Mouse (Mus musculus) myocyte (in vitro differentiated cells): ENCODE data around the gene Cenpi.

Experiments used
- CEBPB ChIP-seq: IDR thresholded peaks from 2 replicates; pipeline ENCODE4 v1.6.1; 2011; ENCODE audit warnings: mild to moderate bottlenecking, moderate library complexity; ENCODE audit not compliant: poor library complexity, insufficient read depth, severe bottlenecking
- E2F4 ChIP-seq: IDR thresholded peaks from one replicate; pipeline ENCODE4 v1.6.1; 2011; ENCODE audit warnings: mild to moderate bottlenecking, control low read depth, moderate library complexity; ENCODE audit not compliant: insufficient read depth
- MAX ChIP-seq: IDR thresholded peaks from one replicate; pipeline ENCODE4 v1.6.1; 2011; ENCODE audit warnings: low read depth, mild to moderate bottlenecking, control low read depth
- MYOD1 ChIP-seq, 3 experiments: IDR thresholded peaks; one replicate each; pipeline ENCODE4 v1.6.1; 2011; ENCODE audit warnings: control low read depth in 2 of 3, low read depth in 2 of 3, mild to moderate bottlenecking in 2 of 3, moderate library complexity in 1 of 3; ENCODE audit not compliant: insufficient read length in 2 of 3, control insufficient read depth in 1 of 3
- POLR2A ChIP-seq: IDR thresholded peaks from one replicate; pipeline ENCODE4 v1.6.1; 2011; ENCODE audit warnings: low read depth, mild to moderate bottlenecking, control low read depth, moderate library complexity; ENCODE audit not compliant: insufficient read length
- POLR2AphosphoS2 ChIP-seq: IDR thresholded peaks from one replicate; pipeline ENCODE4 v1.6.1; 2011; ENCODE audit warnings: low read depth, control low read depth; ENCODE audit not compliant: insufficient read length
- REST ChIP-seq: IDR thresholded peaks from one replicate; pipeline ENCODE4 v1.6.1; 2011; ENCODE audit warnings: mild to moderate bottlenecking, control low read depth, moderate library complexity; ENCODE audit not compliant: insufficient read depth, insufficient read length
- TCF12 ChIP-seq: IDR thresholded peaks from one replicate; pipeline ENCODE4 v1.6.1; 2011; ENCODE audit warnings: mild to moderate bottlenecking, control low read depth; ENCODE audit not compliant: poor library complexity, insufficient read depth, severe bottlenecking
- TCF3 ChIP-seq: IDR thresholded peaks from one replicate; pipeline ENCODE4 v1.6.1; 2011; ENCODE audit warnings: low read depth, control low read depth; ENCODE audit not compliant: insufficient read length
- USF1 ChIP-seq: IDR thresholded peaks from one replicate; pipeline ENCODE4 v1.6.1; 2011; ENCODE audit warnings: low read depth, mild to moderate bottlenecking, control low read depth, moderate library complexity

DNA sequence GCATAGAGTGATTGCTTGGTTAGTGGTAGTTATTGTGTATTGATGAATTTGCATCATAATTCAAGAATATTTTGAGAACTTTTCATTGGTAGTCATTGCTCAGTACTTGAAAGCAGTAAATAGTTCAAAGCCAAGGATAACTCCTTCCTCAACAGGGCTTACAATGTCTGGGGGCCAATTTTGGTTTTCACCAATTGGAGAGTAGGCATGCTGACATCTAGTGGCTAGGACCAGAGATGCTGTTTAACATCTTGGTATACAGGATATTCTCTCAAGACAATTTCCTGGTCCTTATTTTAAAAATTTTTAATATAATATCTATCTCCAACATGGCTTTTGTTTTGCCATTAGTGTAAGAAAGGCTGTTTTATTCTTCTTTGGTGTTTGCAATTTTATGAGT, 46.0 kb downstream of the Cenpi start:
- TF ChIP-seq POLR2A (no peak), E2F4 (no peak), POLR2AphosphoS2 (no peak), MYOD1 (IDR thresholded peaks at IDR 0.05; ENCODE audit: control insufficient read depth in 1 of 3, insufficient read length in 2 of 3, low read depth in 2 of 3) (no peak), TCF12 (no peak), CEBPB (no peak), MAX (no peak), USF1 (no peak), TCF3 (no peak), REST (no peak)
